8 mouse cellular contexts compared by ENCODE assay signal in the genomic region with DNA sequence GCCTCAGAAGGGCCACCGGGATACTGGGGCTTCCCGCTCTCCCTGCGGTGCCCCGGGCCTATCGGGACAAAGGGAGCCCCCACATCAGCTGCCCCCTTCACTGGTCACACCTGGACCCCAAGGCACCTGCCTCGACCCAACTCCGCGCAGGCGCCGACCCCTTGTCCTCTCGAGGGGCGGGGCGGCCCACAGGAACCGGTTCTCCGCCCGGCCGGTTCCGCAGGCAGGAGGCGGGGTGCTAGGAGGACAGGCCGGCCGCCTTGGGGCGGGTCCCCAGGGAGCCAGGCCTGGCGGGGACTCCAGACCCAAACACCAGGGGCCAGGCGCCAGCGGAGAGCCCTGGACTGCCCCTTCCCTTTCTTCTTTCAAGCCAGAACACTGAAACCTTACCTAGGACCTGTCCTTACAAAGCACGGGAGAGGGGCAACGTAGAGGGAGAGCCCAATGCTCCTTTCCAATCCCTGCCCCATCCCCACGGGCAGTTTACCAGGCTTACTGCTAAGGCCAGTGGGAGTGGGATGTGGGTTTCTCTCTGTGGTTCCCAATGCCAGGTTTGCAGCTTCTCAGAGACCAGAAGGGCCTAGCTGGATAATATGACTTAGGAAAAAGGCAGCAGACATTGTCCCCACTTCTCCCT. TPM values are rescaled to one million over a fixed set of nuclear protein-coding genes. Genes with fewer than 3 reads are reported as not detected.
DNase-seq lines count a peak whose midpoint lies in the region; ATAC-seq and TF ChIP-seq lines count a peak whose summit lies in the region.

No protein-coding gene starts in this region.

- no peaks in the 10 kb centered on the region; the same call in 1 of the 2 replicates for H3K4me1 ChIP-seq in erythroblast, embryonic 14.5 days (ENCODE audit: control insufficient read depth)
- H3K4me1 ChIP-seq in embryonic facial prominence, embryonic 14.5 days (ENCODE audit: control insufficient read depth, insufficient read depth, low read length): peaks cover 10% of the 10 kb centered on the region; the same call in 1 of the 2 replicates
- peaks cover 63% of the 10 kb centered on the region for H3K4me1 ChIP-seq in heart, embryonic 15.5 days (replicated peaks)
- H3K4me1 ChIP-seq in kidney, postnatal 0 days (replicated peaks; ENCODE audit: insufficient read depth, low read length): peaks cover 54% of the 10 kb centered on the region

- TF ChIP-seq CTCF in kidney, postnatal 0 days (IDR thresholded peaks at IDR 0.05; ENCODE audit: low read depth): peak; percentile 48

- no peaks in the 10 kb centered on the region for H3K9me3 ChIP-seq in erythroblast, embryonic 14.5 days (ENCODE audit: control insufficient read depth, low read length)
- no peaks in the 10 kb centered on the region for H3K9me3 ChIP-seq in embryonic facial prominence, embryonic 14.5 days (ENCODE audit: control insufficient read depth, low read length)
- H3K9me3 ChIP-seq in heart, embryonic 15.5 days (replicated peaks): no peaks in the 10 kb centered on the region
- H3K9me3 ChIP-seq in kidney, postnatal 0 days (replicated peaks; ENCODE audit: low read length): no peaks in the 10 kb centered on the region

- peaks cover 46% of the 10 kb centered on the region for H3K27me3 ChIP-seq in erythroblast, embryonic 14.5 days (ENCODE audit: control insufficient read depth)
- H3K27me3 ChIP-seq in embryonic facial prominence, embryonic 14.5 days (replicated peaks; ENCODE audit: control insufficient read depth, insufficient read depth, low read length): no peaks in the 10 kb centered on the region
- H3K27me3 ChIP-seq in heart, embryonic 15.5 days: peaks cover 4% of the 10 kb centered on the region; the same call in 1 of the 2 replicates
- no peaks in the 10 kb centered on the region for H3K27me3 ChIP-seq in kidney, postnatal 0 days (ENCODE audit: insufficient read depth, low read length)

- DNase-seq in embryonic facial prominence, embryonic 14.5 days (ENCODE audit: low spot score): peak; percentile 59
- peak; percentile 88 for DNase-seq in kidney, postnatal 0 days (ENCODE audit: low spot score)
- peak; percentile 91 for DNase-seq in lung, postnatal 25 days (ENCODE audit: low spot score)
- peak; percentile 65 for DNase-seq in ovary, postnatal 14 days (ENCODE audit: low spot score)

- 15% methylated on average over 22 of the region's 28 CpGs for WGBS in embryonic facial prominence, embryonic 14.5 days
- 9% methylated on average over 28 of the region's 28 CpGs for WGBS in heart, embryonic 15.5 days
- 3% methylated on average over 28 of the region's 28 CpGs for WGBS in kidney, postnatal 0 days

- H3K27ac ChIP-seq in embryonic facial prominence, embryonic 14.5 days (replicated peaks; ENCODE audit: low read depth, low read length): no peak overlapping the region
- H3K27ac ChIP-seq in heart, embryonic 15.5 days: peak overlapping the region; percentile 36
- peak overlapping the region; percentile 86 for H3K27ac ChIP-seq in kidney, postnatal 0 days

- peak overlapping the region; percentile 61 for H3K9ac ChIP-seq in embryonic facial prominence, embryonic 14.5 days (ENCODE audit: low read depth, low read length)
- peak overlapping the region; percentile 47 for H3K9ac ChIP-seq in heart, embryonic 15.5 days
- H3K9ac ChIP-seq in kidney, postnatal 0 days (ENCODE audit: low read depth, low read length): peak overlapping the region; percentile 46

- ATAC-seq in erythroblast, adult 5-6 weeks (replicated peaks; ENCODE audit: low FRiP score, poor library complexity, severe bottlenecking): no peak
- ATAC-seq in embryonic facial prominence, embryonic 14.5 days (ENCODE audit: low read depth): peak; percentile 67; the same call in 1 of the 2 replicates
- ATAC-seq in heart, embryonic 15.5 days (replicated peaks; ENCODE audit: insufficient number of reproducible peaks, insufficient read depth, low FRiP score, low read depth): peak; percentile 42; the same call in 1 of the 2 replicates
- ATAC-seq in kidney, postnatal 0 days (replicated peaks; ENCODE audit: low FRiP score, low read depth): peak; percentile 84
- no peak for ATAC-seq in cerebellum, adult (ENCODE audit: insufficient number of reproducible peaks, low FRiP score, low TSS enrichment)

- peak overlapping the region; percentile 58 for H3K4me2 ChIP-seq in embryonic facial prominence, embryonic 14.5 days (ENCODE audit: low read depth, low read length)
- H3K4me2 ChIP-seq in heart, embryonic 15.5 days: peak overlapping the region; percentile 85
- peak overlapping the region; percentile 56 for H3K4me2 ChIP-seq in kidney, postnatal 0 days (ENCODE audit: low read length)

- H3K4me3 ChIP-seq in erythroblast, embryonic 14.5 days (replicated peaks): peak overlapping the region; percentile 45
- H3K4me3 ChIP-seq in embryonic facial prominence, embryonic 14.5 days (ENCODE audit: low read depth, low read length): peak overlapping the region; percentile 36
- H3K4me3 ChIP-seq in heart, embryonic 15.5 days: peak overlapping the region; percentile 51
- H3K4me3 ChIP-seq in kidney, postnatal 0 days (replicated peaks; ENCODE audit: low read depth, low read length): peak overlapping the region; percentile 22

- H3K36me3 ChIP-seq in erythroblast, embryonic 14.5 days (ENCODE audit: control insufficient read depth): no peaks in the 10 kb centered on the region
- no peaks in the 10 kb centered on the region for H3K36me3 ChIP-seq in embryonic facial prominence, embryonic 14.5 days (ENCODE audit: control insufficient read depth, insufficient read depth, low read length)
- no peaks in the 10 kb centered on the region for H3K36me3 ChIP-seq in heart, embryonic 15.5 days
- H3K36me3 ChIP-seq in kidney, postnatal 0 days (ENCODE audit: insufficient read depth, low read length): no peaks in the 10 kb centered on the region

RNA-seq across cellular contexts. Expression of a gene that starts 5.9 kb away (rescaled TPM):
- 0.01 and 0.05 TPM in 2 replicates for polyA plus RNA-seq in erythroblast, embryonic 14.5 days (2012)
- 1.0 TPM in 1 of 2 replicates, not detected in the other for total RNA-seq in erythroblast, adult 5-6 weeks (2015; ENCODE audit: low replicate concordance)
- 0.77 and 2.2 TPM in 2 replicates for total RNA-seq in erythroblast, adult 5-6 weeks (2017; ENCODE audit: low replicate concordance)
- polyA plus RNA-seq in embryonic facial prominence, embryonic 14.5 days (2014; fragmentation: Nextera tagmentation; extraction: Ambion mirVana): 5.4 and 6.6 TPM in 2 replicates
- 4.5 and 6.2 TPM in 2 replicates for polyA plus RNA-seq in heart, embryonic 15.5 days (2015; fragmentation: Nextera tagmentation; extraction: Ambion mirVana)
- polyA plus RNA-seq in kidney, postnatal 0 days (2015; fragmentation: Nextera tagmentation; extraction: Ambion mirVana): 12.0 and 13.7 TPM in 2 replicates

RNA-seq across cellular contexts. Expression of a gene that starts 54.9 kb away (rescaled TPM):
- 0.05 TPM in 1 of 2 replicates, not detected in the other for polyA plus RNA-seq in erythroblast, embryonic 14.5 days (2012)
- total RNA-seq in erythroblast, adult 5-6 weeks (2015; ENCODE audit: low replicate concordance): not detected in 2 replicates
- not detected in 2 replicates for total RNA-seq in erythroblast, adult 5-6 weeks (2017; ENCODE audit: low replicate concordance)
- polyA plus RNA-seq in embryonic facial prominence, embryonic 14.5 days (2014; fragmentation: Nextera tagmentation; extraction: Ambion mirVana): 3.3 and 3.4 TPM in 2 replicates
- 1.3 and 1.5 TPM in 2 replicates for polyA plus RNA-seq in heart, embryonic 15.5 days (2015; fragmentation: Nextera tagmentation; extraction: Ambion mirVana)
- 4.4 and 5.1 TPM in 2 replicates for polyA plus RNA-seq in kidney, postnatal 0 days (2015; fragmentation: Nextera tagmentation; extraction: Ambion mirVana)

Comparison
In these comparisons a context has a peak if more than half of its experiments do, and no peak if none do; other contexts are left out.
1. ATAC-seq: peak in embryonic facial prominence, embryonic 14.5 days (single experiment), heart, embryonic 15.5 days (single experiment) and kidney, postnatal 0 days (single experiment); none in erythroblast, adult 5-6 weeks (single experiment) and cerebellum, adult (single experiment).
2. Peak in every context shown above with its lines, with median percentiles within 50 percentile points of each other: H3K4me3 ChIP-seq, DNase-seq, H3K4me2 ChIP-seq and H3K9ac ChIP-seq.